Mouse (Mus musculus) olfactory bulb, adult 2 months (tissue): ENCODE results near the gene Tbc1d17.

ENCODE experiments used
- CTCF ChIP-seq: fragments of 200-500 bp; IDR thresholded peaks from 2 replicates; pipeline ENCODE4 v1.5.1; 2012; ENCODE audit warnings: low read depth, mild to moderate bottlenecking, low read length, moderate library complexity; ENCODE audit not compliant: insufficient read depth
- POLR2A ChIP-seq: fragments of 200-500 bp; IDR thresholded peaks from 2 replicates; pipeline ENCODE4 v1.6.1; 2012; ENCODE audit warnings: mild to moderate bottlenecking, low read depth, low read length, moderate library complexity; ENCODE audit not compliant: insufficient read depth

DNA sequence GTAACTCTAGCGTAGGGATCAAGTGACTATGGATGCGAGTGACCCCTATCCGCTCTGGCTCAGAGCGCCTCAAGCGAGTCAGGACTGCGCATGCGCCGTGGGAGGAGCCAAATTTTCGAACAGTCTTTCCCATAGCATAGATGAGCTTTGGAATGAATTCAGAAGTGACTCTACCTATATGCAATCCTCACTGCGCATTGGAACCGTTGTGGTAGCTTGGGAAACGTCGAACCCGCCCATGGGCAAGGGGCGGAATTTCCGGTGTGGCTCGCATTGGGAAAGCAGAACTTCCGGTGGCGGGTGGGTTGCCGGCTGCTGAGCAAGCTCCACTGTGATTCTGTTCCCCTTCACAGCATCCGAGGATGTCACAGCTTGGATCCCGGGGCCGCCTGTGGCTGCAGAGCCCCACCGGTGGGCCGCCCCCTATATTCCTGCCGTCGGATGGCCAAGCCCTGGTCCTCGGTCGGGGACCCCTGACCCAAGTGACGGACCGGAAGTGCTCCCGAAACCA lies 8.2 kb upstream of the Tbc1d17 start, which contains the start of gene Pnkp:
- no peak for TF ChIP-seq CTCF
- peak; percentile 54; the same call in 1 of the 2 replicates for TF ChIP-seq POLR2A
